Mouse (Mus musculus) testis, adult 2 months (tissue): ENCODE measurements around the gene Nr2f2. TPM values are rescaled to one million over a fixed set of nuclear protein-coding genes. Genes with fewer than 3 reads are reported as not detected.

ENCODE experiments used
- H3K27ac ChIP-seq: fragments of 200-500 bp; 2 replicates; pipeline ENCODE4 v1.5.1; 2012; ENCODE audit warnings: low read depth, low read length; ENCODE audit not compliant: control insufficient read depth, insufficient read depth
- H3K27me3 ChIP-seq: fragments of 200-500 bp; 2 replicates; pipeline ENCODE4 v1.6.1; 2012; ENCODE audit warnings: mild to moderate bottlenecking, low read length, moderate library complexity; ENCODE audit not compliant: control insufficient read depth, insufficient read depth
- H3K36me3 ChIP-seq: fragments of 200-500 bp; 2 replicates; pipeline ENCODE4 v1.6.1; 2012; ENCODE audit warnings: mild to moderate bottlenecking, low read length; ENCODE audit not compliant: control insufficient read depth, insufficient read depth
- H3K4me1 ChIP-seq: fragments of 200-500 bp; 2 replicates; pipeline ENCODE4 v1.6.1; 2012; ENCODE audit warnings: low read length; ENCODE audit not compliant: control insufficient read depth, insufficient read depth
- H3K4me3 ChIP-seq: fragments of 200-500 bp; 2 replicates; pipeline ENCODE4 v1.5.1; 2012; ENCODE audit warnings: low read depth, mild to moderate bottlenecking, low read length, moderate library complexity, mixed read lengths; ENCODE audit not compliant: control insufficient read depth
- CTCF ChIP-seq: fragments of 200-500 bp; IDR thresholded peaks from 2 replicates; pipeline ENCODE4 v1.5.1; 2012; ENCODE audit warnings: low read depth, mild to moderate bottlenecking, inconsistent platforms, low read length, moderate library complexity; ENCODE audit not compliant: control insufficient read depth, insufficient read depth, insufficient replicate concordance
- POLR2A ChIP-seq: fragments of 200-500 bp; IDR thresholded peaks from 2 replicates; pipeline ENCODE4 v1.6.1; 2012; ENCODE audit warnings: low read depth, mild to moderate bottlenecking, inconsistent platforms, low read length, moderate library complexity; ENCODE audit not compliant: control insufficient read depth
- polyA plus RNA-seq: library from polyadenylated mRNA; depleted of rRNA; stranded (reverse); fragments of >200 nt; gene quantifications from 2 replicates; pipeline ENCODE4 v1.2.3, GENCODE M21; 2012

The Nr2f2 gene
- polyA plus RNA-seq, 1 experiment = 11.3 TPM

DNA sequence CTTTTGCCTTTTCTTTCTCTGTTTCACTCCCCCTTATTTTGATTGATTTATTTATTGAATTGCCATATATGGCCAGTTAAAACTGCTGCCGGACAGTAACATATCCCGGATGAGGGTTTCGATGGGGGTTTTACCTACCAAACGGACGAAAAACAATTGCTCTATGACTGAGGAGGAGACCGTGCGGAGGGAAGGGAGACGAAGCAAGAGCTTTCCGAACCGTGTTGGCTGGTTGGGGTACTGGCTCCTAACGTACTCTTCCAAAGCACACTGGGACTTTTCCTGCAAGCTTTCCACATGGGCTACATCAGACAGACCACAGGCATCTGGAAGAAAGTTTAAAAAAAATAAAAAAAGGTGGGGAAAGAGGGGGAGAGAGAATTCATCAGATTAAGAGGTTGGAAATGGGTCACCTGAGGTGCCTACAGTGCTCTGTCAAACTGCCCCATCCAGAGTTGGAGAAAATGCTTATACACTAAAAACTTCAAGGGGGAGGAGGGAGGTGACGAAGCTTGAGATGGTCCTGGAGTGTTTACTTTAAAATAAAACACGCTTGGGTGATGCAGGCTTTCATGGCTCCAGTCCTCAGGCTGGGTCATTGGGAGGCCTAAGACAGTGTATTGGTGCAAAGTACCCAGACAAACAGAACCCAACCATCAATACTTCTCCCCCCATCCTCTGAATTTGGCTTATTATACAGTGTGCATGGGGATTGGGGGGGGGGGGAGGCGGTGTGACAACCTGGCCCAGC lies 11.8 kb downstream of the Nr2f2 start:
- Histone ChIP-seq H3K27me3 (no peaks in the 10 kb centered on the region), H3K36me3 (no peaks in the 10 kb centered on the region), H3K4me3 (peak overlapping the region; percentile 4), H3K4me1 (peaks cover 16% of the 10 kb centered on the region), H3K27ac (peak overlapping the region; percentile 55; the same call in 1 of the 2 replicates)
- no peak for TF ChIP-seq POLR2A
- TF ChIP-seq CTCF = no peak

DNA sequence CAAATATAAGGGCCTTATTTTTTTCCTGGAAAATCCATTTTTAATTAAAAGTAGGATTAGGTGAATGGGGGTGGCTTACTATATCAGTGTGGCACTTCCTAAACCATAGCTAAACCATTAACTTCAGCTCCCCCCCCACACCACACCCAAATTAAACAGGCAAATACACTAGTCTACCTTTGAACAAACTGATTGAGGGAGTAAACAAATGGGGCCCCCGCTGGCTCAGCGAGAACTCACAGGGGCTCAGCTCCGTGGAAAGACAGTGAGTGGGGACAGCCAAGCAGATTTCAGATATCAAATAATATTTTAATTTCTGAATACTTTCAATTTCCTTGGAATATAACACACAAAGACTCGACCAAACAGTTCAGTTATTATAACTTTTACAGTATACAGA lies 13.4 kb downstream of the Nr2f2 start:
- Histone ChIP-seq H3K36me3 (no peaks in the 10 kb centered on the region), H3K4me3 (no peak overlapping the region), H3K4me1 (peaks cover 20% of the 10 kb centered on the region), H3K27me3 (no peaks in the 10 kb centered on the region), H3K27ac (no peak overlapping the region)
- TF ChIP-seq CTCF (no peak), POLR2A (no peak)

DNA sequence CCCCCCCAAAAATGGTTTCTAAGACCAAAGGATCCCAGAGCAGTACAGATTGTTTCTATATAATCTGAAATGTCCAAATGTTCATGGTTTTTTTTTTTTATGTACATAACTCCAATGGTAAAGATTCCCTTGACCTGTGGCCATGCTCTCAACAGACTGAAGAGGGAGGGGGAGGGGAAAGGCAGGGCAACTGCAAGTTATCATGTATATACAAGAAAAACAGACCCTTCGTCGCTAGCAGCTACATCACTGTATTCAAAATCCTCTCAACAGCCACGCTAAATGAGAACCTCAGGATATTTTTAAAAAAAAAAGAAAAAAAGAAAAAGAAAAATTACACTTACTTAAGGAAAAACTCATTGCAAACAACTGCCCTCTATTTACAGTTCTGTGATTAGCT lies 13.9 kb downstream of the Nr2f2 start:
- Histone ChIP-seq H3K4me3 (no peak overlapping the region), H3K4me1 (peaks cover 22% of the 10 kb centered on the region), H3K27ac (no peak overlapping the region), H3K27me3 (no peaks in the 10 kb centered on the region), H3K36me3 (no peaks in the 10 kb centered on the region)
- TF ChIP-seq CTCF (no peak), POLR2A (no peak)

DNA sequence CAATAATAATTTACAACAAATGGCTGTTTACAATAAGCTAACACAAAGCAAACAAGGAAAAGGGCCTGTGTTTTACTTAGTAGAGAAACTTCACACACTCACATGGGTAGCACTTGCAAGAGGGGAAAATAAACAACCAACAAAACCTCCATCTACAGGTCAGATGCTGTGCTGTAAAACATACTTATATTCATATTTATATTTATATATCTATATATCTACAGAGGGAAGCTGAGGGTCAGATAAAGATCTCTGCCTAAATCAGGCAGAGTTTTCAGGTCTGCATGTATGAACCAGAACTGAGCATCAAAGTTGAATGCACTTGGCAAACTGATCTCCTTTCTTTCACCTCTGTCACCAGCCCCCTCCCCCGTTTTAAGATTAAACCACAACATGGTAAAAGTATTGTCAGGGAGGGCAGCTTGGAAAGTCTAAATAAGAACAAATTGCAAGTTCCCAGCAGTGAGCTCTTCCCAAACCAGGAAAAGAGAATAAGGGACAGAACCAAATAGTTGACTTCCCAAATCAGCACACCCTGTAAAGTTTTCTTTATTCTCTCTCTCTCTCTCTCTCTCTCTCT lies 14.5 kb downstream of the Nr2f2 start:
- no peaks in the 10 kb centered on the region for H3K36me3 ChIP-seq
- no peak overlapping the region for H3K4me3 ChIP-seq
- peaks cover 23% of the 10 kb centered on the region for H3K4me1 ChIP-seq

DNA sequence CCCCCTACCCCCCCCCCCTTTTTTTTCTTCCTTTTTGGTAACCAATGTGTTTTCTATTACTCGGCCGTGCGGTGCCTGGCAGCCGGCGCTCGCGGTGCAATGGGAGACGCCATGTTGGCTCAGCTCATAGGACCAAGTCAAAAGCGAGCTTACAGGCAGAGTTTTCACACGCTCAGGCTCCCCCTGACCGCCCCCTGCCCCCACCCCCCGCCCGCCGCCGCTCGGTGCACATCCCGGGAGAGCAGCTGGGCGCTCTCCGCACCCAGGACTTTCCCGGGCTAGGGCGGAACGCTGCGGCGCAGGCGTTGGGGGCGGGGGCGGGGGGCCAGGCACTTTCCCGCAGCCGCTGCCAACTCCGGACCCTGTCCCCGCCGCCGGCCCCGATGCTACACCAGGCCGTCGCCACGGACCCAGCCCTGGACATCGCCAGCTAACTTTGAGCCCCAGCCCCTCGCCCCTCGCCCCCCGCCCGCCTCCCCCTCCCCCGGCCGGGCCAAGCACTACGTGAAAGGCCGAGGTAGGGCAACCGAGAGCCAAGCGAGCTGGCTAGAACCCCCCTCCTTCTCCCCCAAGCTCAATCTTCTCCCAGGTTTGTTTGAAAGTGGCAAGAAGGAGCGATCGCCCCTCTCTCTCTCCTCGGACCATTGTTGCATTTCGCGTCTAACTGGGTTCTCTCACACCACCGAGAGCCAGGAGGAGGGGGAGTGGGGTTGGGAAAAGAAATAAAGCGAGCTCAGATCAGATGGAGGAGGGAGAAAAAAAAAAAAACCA lies 15.6 kb downstream of the Nr2f2 start:
- Histone ChIP-seq H3K36me3 (no peaks in the 10 kb centered on the region), H3K4me3 (peak overlapping the region; percentile 78), H3K27me3 (no peaks in the 10 kb centered on the region), H3K4me1 (peaks cover 29% of the 10 kb centered on the region), H3K27ac (peak overlapping the region; percentile 57)
- no peak for TF ChIP-seq CTCF
- no peak for TF ChIP-seq POLR2A

More for the DNA sequence above, 14.5 kb downstream of the Nr2f2 start:
- Histone ChIP-seq H3K27me3 (no peaks in the 10 kb centered on the region), H3K27ac (peak overlapping the region; percentile 21; the same call in 1 of the 2 replicates)
- TF ChIP-seq POLR2A (no peak), CTCF (no peak)

DNA sequence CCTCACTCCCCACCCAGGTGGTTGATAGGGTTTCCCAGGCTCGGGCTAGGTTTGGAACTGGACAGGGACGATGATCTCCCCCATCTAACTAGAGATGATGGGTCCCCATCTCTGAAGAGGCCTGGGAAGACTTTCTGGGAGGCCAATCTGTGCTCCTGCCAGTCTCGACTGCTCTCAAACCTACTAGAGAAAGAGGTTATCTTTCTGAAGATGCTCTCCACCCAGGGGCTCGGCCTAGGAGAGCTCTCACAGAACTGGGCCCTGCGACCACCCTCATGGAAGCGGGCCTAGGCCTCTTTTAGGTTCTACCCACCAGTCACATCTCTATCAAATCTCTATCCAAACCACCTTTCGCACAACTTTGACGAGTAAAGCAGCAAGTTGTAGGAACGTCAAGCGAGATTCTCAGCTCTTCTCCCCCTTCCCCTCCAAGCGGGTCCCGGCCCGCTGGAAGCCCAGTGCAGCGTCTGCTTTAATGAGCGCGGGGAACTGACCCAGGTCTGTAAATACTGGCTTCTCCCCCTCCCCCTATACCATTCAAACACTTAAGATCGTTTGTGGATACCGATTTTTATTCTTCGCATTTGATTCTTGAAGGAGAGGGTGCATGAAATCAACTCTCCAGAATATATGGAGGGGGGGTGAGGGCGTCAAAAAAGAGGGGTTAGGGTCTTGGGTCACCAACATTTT lies 16.4 kb downstream of the Nr2f2 start:
- Histone ChIP-seq H3K36me3 (no peaks in the 10 kb centered on the region), H3K27ac (peak overlapping the region; percentile 56), H3K4me3 (peak overlapping the region; percentile 20; the same call in 1 of the 2 replicates), H3K27me3 (no peaks in the 10 kb centered on the region), H3K4me1 (peaks cover 30% of the 10 kb centered on the region)
- TF ChIP-seq POLR2A (no peak), CTCF (no peak)

DNA sequence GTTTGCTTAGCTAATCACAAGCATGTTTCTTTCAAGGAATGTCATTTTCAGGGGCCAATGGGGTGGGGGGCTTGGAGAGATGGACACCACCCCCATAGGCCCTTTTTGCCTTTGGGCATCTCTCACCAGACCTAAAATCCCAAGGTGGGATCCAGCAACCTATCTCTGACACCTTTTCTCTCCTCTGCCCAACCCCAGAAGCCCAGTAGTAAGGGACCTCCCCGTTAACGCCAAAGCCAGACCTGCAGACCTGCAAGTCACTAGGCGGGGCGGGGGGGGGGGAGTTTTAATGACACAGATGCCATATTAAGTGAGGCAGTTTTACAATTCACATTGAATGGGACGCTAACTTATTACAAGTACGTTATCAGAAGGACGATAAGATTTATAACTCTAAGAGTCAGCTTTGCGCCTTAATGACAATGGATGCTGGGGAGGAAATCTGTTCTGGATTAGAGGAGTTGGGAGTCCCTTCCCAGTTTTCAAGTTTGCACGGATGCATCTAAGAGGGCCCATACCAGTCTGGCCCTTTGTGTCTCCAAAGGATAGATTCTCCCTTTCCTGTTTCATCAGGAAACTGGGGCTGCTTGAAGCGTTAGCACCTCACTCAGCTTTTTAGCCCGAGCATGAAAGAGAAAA lies 17.4 kb downstream of the Nr2f2 start:
- Histone ChIP-seq H3K36me3 (no peaks in the 10 kb centered on the region), H3K4me1 (peaks cover 30% of the 10 kb centered on the region), H3K4me3 (no peak overlapping the region), H3K27me3 (no peaks in the 10 kb centered on the region), H3K27ac (peak overlapping the region; percentile 42)
- TF ChIP-seq CTCF = no peak
- TF ChIP-seq POLR2A = no peak
